Mouse (Mus musculus): ENCODE results near the gene Apom.

DNA sequence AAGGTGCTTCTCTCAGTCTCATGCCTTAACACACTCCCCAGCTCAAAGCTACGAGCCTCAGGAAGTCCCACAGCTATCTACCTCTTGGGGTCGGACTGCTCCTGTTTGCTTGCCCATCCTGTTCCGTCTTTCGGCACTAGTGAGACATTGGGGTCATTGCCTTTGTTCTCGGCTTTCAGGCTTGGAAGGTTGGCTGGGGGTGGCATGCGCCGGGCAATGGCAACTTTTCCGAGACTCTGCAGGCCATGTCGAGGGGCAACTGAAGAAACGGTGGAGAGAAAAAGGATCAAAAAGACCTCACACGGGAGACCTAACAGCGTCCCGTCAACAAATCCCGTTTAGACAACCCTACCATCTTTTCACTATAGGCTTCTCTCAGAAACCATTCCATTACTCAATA, 30.3 kb upstream of the Apom start:
- TF ChIP-seq POLR2A (IDR thresholded peaks at IDR 0.05; ENCODE audit: control insufficient read depth, extremely low read depth, insufficient read depth, low read length, poor library complexity) (no peak), CTCF (IDR thresholded peaks at IDR 0.05; ENCODE audit: borderline replicate concordance, control insufficient read depth, extremely low read depth, insufficient read depth, low read length, poor library complexity) (no peak)
